Mouse (Mus musculus) CH12.LX (cell line): ENCODE data around the gene Prm2. TPM values are rescaled to one million over a fixed set of nuclear protein-coding genes. Genes with fewer than 3 reads are reported as not detected.

Source experiments
- DNase-seq: peaks from one replicate; pipeline ENCODE4 v3.0.0-alpha.2; 2013; ENCODE audit errors: extremely low read depth
- H3K27ac ChIP-seq: 2 replicates; pipeline ENCODE4 v1.5.1; 2012; ENCODE audit warnings: low read depth, mild to moderate bottlenecking, control low read depth, moderate library complexity; ENCODE audit not compliant: insufficient read depth
- H3K27me3 ChIP-seq: replicated peaks from 2 replicates; pipeline ENCODE3; 2012; ENCODE audit warnings: inconsistent platforms
- H3K36me3 ChIP-seq, 2 experiments: replicated peaks in 1 of 2; 2 replicates each; pipeline versions ENCODE3 to v1.6.1; 2012; ENCODE audit warnings: inconsistent platforms in 1 of 2, low read length in 1 of 2, mild to moderate bottlenecking in 1 of 2, mixed read lengths in 1 of 2, moderate library complexity in 1 of 2; ENCODE audit not compliant: control insufficient read depth in 1 of 2, insufficient read depth in 1 of 2
- H3K4me1 ChIP-seq, 2 experiments: 2 replicates each; pipeline ENCODE4 v1.6.1; 2012; ENCODE audit warnings: inconsistent platforms in 1 of 2, moderate library complexity in 1 of 2; ENCODE audit not compliant: insufficient read depth in 2 of 2, control insufficient read depth in 1 of 2
- H3K4me2 ChIP-seq: 2 replicates; pipeline ENCODE4 v1.6.1; 2012; ENCODE audit warnings: low read depth, mild to moderate bottlenecking, control low read depth; ENCODE audit not compliant: poor library complexity, insufficient read depth, severe bottlenecking
- H3K4me3 ChIP-seq, 3 experiments: fragments of 150-350 bp in 1 of 3; sonication (generic) in 1 of 3; replicated peaks in 1 of 3; 2 replicates each; pipeline versions ENCODE3 to v1.5.1; 2011 to 2012; ENCODE audit warnings: low read depth in 2 of 3, low read length in 2 of 3, mild to moderate bottlenecking in 2 of 3, moderate library complexity in 2 of 3, control low read depth in 1 of 3, improper control_type of control experiment in 1 of 3, inconsistent platforms in 1 of 3, mixed read lengths in 1 of 3; ENCODE audit not compliant: poor library complexity in 1 of 3
- H3K79me2 ChIP-seq: replicated peaks from 2 replicates; pipeline ENCODE4 v1.6.1; 2012; ENCODE audit warnings: mild to moderate bottlenecking, moderate library complexity; ENCODE audit not compliant: control insufficient read depth, poor library complexity, insufficient read depth, severe bottlenecking; ENCODE audit errors: extremely low read depth
- H3K9ac ChIP-seq: 2 replicates; pipeline ENCODE4 v1.6.1; 2012; ENCODE audit warnings: low read depth, mild to moderate bottlenecking, control low read depth, moderate library complexity; ENCODE audit not compliant: insufficient read depth
- H3K9me3 ChIP-seq: replicated peaks from 2 replicates; pipeline ENCODE3; 2012; ENCODE audit warnings: low read length, inconsistent platforms, mixed read lengths
- CHD1 ChIP-seq: IDR thresholded peaks from 2 replicates; pipeline ENCODE4 v1.6.1; 2012; ENCODE audit warnings: low read depth, low read length, improper control_type of control experiment, inconsistent platforms
- CTCF ChIP-seq, 2 experiments: IDR thresholded peaks in 1 of 2; conservative IDR thresholded peaks in 1 of 2; 2 replicates each; pipeline ENCODE4 v1.5.1; 2011 to 2012; ENCODE audit warnings: low read depth in 2 of 2, low read length in 2 of 2, improper control_type of control experiment in 1 of 2, inconsistent platforms in 1 of 2, mild to moderate bottlenecking in 1 of 2, moderate library complexity in 1 of 2
- EP300 ChIP-seq: IDR thresholded peaks from 2 replicates; pipeline ENCODE4 v1.6.1; 2011; ENCODE audit warnings: low read length, improper control_type of control experiment
- ETS1 ChIP-seq: conservative IDR thresholded peaks from 2 replicates; pipeline ENCODE4 v1.6.1; 2012; ENCODE audit warnings: low read depth, mild to moderate bottlenecking, inconsistent platforms, low read length, improper control_type of control experiment, moderate library complexity
- GABPA ChIP-seq: IDR thresholded peaks from 2 replicates; pipeline ENCODE4 v1.6.1; 2012; ENCODE audit warnings: low read depth, low read length, improper control_type of control experiment, inconsistent platforms; ENCODE audit not compliant: insufficient replicate concordance
- IRF4 ChIP-seq: IDR thresholded peaks from 2 replicates; pipeline ENCODE4 v1.6.1; 2014; ENCODE audit warnings: low read depth, mild to moderate bottlenecking, inconsistent platforms, low read length, improper control_type of control experiment
- JUND ChIP-seq: conservative IDR thresholded peaks from 2 replicates; pipeline ENCODE4 v1.6.1; 2011; ENCODE audit warnings: low read depth, low read length, improper control_type of control experiment
- MAFK ChIP-seq: IDR thresholded peaks from 2 replicates; pipeline ENCODE4 v1.6.1; 2011; ENCODE audit warnings: low read length, improper control_type of control experiment; ENCODE audit not compliant: insufficient replicate concordance
- MAZ ChIP-seq: IDR thresholded peaks from 2 replicates; pipeline ENCODE4 v1.6.1; 2012; ENCODE audit warnings: low read depth, mild to moderate bottlenecking, inconsistent platforms, low read length, improper control_type of control experiment, moderate library complexity
- MEF2A ChIP-seq: IDR thresholded peaks from 2 replicates; pipeline ENCODE4 v1.6.1; 2014; ENCODE audit warnings: low read depth, mild to moderate bottlenecking, inconsistent platforms, low read length, improper control_type of control experiment, borderline replicate concordance
- MXI1 ChIP-seq: IDR thresholded peaks from 2 replicates; pipeline ENCODE4 v1.6.1; 2011; ENCODE audit warnings: mild to moderate bottlenecking, low read depth, low read length, improper control_type of control experiment
- MYC ChIP-seq: IDR thresholded peaks from 2 replicates; pipeline ENCODE4 v1.6.1; 2011; ENCODE audit warnings: low read depth, mild to moderate bottlenecking, improper control_type of control experiment, low read length
- NRF1 ChIP-seq: IDR thresholded peaks from 2 replicates; pipeline ENCODE4 v1.6.1; 2014; ENCODE audit warnings: low read depth, mild to moderate bottlenecking, inconsistent platforms, low read length, improper control_type of control experiment, moderate library complexity
- SIN3A ChIP-seq: IDR thresholded peaks from 2 replicates; pipeline ENCODE4 v1.6.1; 2012; ENCODE audit warnings: low read length, improper control_type of control experiment, inconsistent platforms
- SMC3 ChIP-seq: IDR thresholded peaks from 2 replicates; pipeline ENCODE4 v1.6.1; 2011; ENCODE audit warnings: low read depth, low read length, improper control_type of control experiment
- TBP ChIP-seq: conservative IDR thresholded peaks from 2 replicates; pipeline ENCODE4 v1.6.1; 2011; ENCODE audit warnings: low read depth, low read length, improper control_type of control experiment
- USF2 ChIP-seq: conservative IDR thresholded peaks from 2 replicates; pipeline ENCODE4 v1.6.1; 2011; ENCODE audit warnings: low read depth, low read length, improper control_type of control experiment
- ZKSCAN1 ChIP-seq: IDR thresholded peaks from 2 replicates; pipeline ENCODE4 v1.6.1; 2012; ENCODE audit warnings: low read depth, inconsistent platforms, low read length, improper control_type of control experiment, borderline replicate concordance
- dilution Hi-C: fragments of 300-500 bp; cut with MboI; formaldehyde crosslinking; loops from 2 replicates; pipeline ENCODE4 v1.14.3; 2020; ENCODE audit warnings: low sequenced_read_pairs; ENCODE audit not compliant: extremely low pct_unique_long_range_greater_than_20kb, extremely low pct_ligation_motif_present
- in situ Hi-C: fragments of 300-500 bp; cut with MboI; formaldehyde crosslinking; loops from 3 replicates; pipeline ENCODE4 v1.14.3; 2019; ENCODE audit warnings: low sequenced_read_pairs, low pct_ligation_motif_present, low pct_unique_long_range_greater_than_20kb, mixed read lengths
- polyA plus RNA-seq: library from polyadenylated mRNA; unstranded; fragments of >175 nt; gene quantifications from 2 replicates; pipeline ENCODE4 v1.2.1, GENCODE M21; 2012; ENCODE audit warnings: low read depth; ENCODE audit not compliant: insufficient read length
- total RNA-seq, 2 experiments: library from RNA; depleted of rRNA; stranded (reverse); fragments of 300-350 nt in 1 of 2; fragments of >200 nt in 1 of 2; gene quantifications; 2 replicates each; pipeline ENCODE4 v1.2.3; 2012 to 2014

Gene Prm2
- total and polyA plus RNA-seq, 3 experiments: not detected

GRCm38 (mm10) chr16:10834542-10834910 lies 38.6 kb upstream of the Prm2 start:
- H3K4me3 ChIP-seq: peak overlapping the region; percentile 74 to 99 (median 77)
- H3K9me3 ChIP-seq: peaks cover 3% of the 10 kb centered on the region
- peak overlapping the region; percentile 96 for H3K9ac ChIP-seq
- H3K79me2 ChIP-seq: peaks cover 9% of the 10 kb centered on the region; the same call in 1 of the 2 replicates
- H3K27ac ChIP-seq: no peak overlapping the region
- H3K36me3 ChIP-seq: peaks cover 0 to 25% of the 10 kb centered on the region in 2 experiments
- TF ChIP-seq TBP (peak; percentile 85), SMC3 (no peak), GABPA (no peak), MYC (peak; percentile 72; the same call in 1 of the 2 replicates), MAZ (0 out of 2 replicates have a peak, but pooled peaks have one; percentile 59), MAFK (peak; percentile 77; the same call in 1 of the 2 replicates), MXI1 (no peak), ETS1 (no peak), MEF2A (no peak), ZKSCAN1 (no peak), USF2 (no peak), CTCF (conservative IDR thresholded peaks at IDR 0.05 in 1 of 2, IDR thresholded peaks at IDR 0.05 in 1 of 2; ENCODE audit: low read depth in 2 of 2, low read length in 2 of 2) (no peak), CHD1 (peak; percentile 94; the same call in 1 of the 2 replicates), NRF1 (no peak), JUND (0 out of 2 replicates have a peak, but pooled peaks have one; percentile 32), IRF4 (no peak), SIN3A (peak; percentile 11; the same call in 1 of the 2 replicates), EP300 (peak; percentile 27; the same call in 1 of the 2 replicates)
- TF ChIP-seq, all 38 proteins: peak for 8
- no peaks in the 10 kb centered on the region for H3K27me3 ChIP-seq
- in situ Hi-C loops: loop anchor here (5.0 kb wide), 1 partner anchor 42 kb away; the partner anchor contains the start of gene Prm3
- DNase-seq: no peak
- peaks cover 21 to 44% of the 10 kb centered on the region in 2 experiments for H3K4me1 ChIP-seq
- H3K4me2 ChIP-seq: peak overlapping the region; percentile 97
- dilution Hi-C loops: no loop called here

DNA sequence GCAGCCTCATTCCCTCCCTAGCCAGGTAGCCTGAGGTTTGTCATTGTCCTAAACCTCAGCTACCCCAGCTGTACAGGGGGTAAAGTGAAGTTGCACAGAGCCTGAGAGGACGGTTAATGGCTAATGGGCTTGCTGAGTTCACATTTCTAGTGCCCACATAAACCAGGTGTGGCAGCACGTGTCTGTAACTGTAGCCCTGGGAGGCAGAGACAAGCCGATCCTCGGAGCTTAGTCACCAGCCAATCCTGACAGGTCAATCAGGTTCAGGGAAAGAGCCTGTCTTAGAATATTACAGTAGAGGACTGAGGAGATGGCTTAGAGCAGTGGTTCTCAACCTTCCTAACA lies 32.5 kb upstream of the Prm2 start:
- Histone ChIP-seq H3K36me3 (no peaks in the 10 kb centered on the region), H3K4me1 (peaks cover 3 to 4% of the 10 kb centered on the region in 2 experiments; a peak in 3 of 4 replicates), H3K9me3 (peaks cover 4% of the 10 kb centered on the region), H3K4me2 (no peak overlapping the region), H3K79me2 (no peaks in the 10 kb centered on the region), H3K27ac (no peak overlapping the region), H3K9ac (no peak overlapping the region), H3K27me3 (no peaks in the 10 kb centered on the region), H3K4me3 (no peak overlapping the region)
- in situ Hi-C loops (no loop called here), dilution Hi-C loops (no loop called here)
- TF ChIP-seq MAFK (no peak), CHD1 (no peak), TBP (0 out of 2 replicates have a peak, but pooled peaks have one; percentile 17)
- DNase-seq: no peak
